Mouse (Mus musculus): ENCODE data around the gene Pcdh15. TPM values are rescaled to one million over a fixed set of nuclear protein-coding genes. Genes with fewer than 3 reads are reported as not detected.

The Pcdh15 gene
- polyA plus RNA-seq, 1 experiment from 2014 or later: 0.66 TPM

DNA sequence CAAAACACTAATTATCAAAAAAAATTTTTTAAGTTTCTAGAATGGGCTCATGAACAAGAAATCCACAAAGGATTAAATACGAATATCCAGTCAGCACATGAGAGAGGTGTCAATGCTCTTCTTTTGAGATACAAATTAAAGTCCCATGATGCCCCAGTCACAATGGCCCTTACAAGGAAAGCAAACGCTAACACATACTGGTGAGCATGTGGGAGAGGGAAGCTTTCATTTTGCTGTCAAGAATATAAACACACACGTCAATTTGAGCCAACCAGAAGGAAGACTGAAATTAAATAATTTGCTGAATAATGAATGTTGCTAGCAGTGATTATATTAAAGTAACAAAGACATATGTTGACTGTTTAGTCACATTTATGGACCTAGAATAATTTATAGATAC lies 1470.5 kb downstream of the Pcdh15 start:
- no peaks in the 10 kb centered on the region for H3K36me3 ChIP-seq
- no peaks in the 10 kb centered on the region for H3K27me3 ChIP-seq (replicated peaks)
- H3K27ac ChIP-seq: no peak overlapping the region
- ATAC-seq: no peak
- H3K9me3 ChIP-seq (replicated peaks): no peaks in the 10 kb centered on the region
- H3K4me2 ChIP-seq: no peak overlapping the region
- no peaks in the 10 kb centered on the region for H3K4me1 ChIP-seq
- no peak overlapping the region for H3K9ac ChIP-seq
- 49% methylated on average over 3 of the region's 3 CpGs for WGBS (ENCODE audit: insufficient replicate concordance)
- no peak overlapping the region for H3K4me3 ChIP-seq

GRCm38 (mm10) chr10:74579924-74580323 lies 1480.8 kb downstream of the Pcdh15 start:
- H3K4me1 ChIP-seq: no peaks in the 10 kb centered on the region

GRCm38 (mm10) chr10:74591799-74592198 lies 1492.7 kb downstream of the Pcdh15 start:
- Histone ChIP-seq H3K27me3 (replicated peaks) (no peaks in the 10 kb centered on the region), H3K36me3 (no peaks in the 10 kb centered on the region), H3K27ac (no peak overlapping the region), H3K9me3 (replicated peaks) (no peaks in the 10 kb centered on the region), H3K4me1 (no peaks in the 10 kb centered on the region), H3K4me2 (no peak overlapping the region), H3K9ac (no peak overlapping the region), H3K4me3 (no peak overlapping the region)
- no peak for ATAC-seq
- WGBS (ENCODE audit: insufficient replicate concordance): 66% methylated on average over 3 of the region's 3 CpGs

More at GRCm38 (mm10) chr10:74579924-74580323, 1480.8 kb downstream of the Pcdh15 start:
- H3K36me3 ChIP-seq: no peaks in the 10 kb centered on the region
- ATAC-seq: no peak
- 67% methylated on average over 2 of the region's 2 CpGs for WGBS (ENCODE audit: insufficient replicate concordance)
- H3K9me3 ChIP-seq (replicated peaks): no peaks in the 10 kb centered on the region; the same call in 1 of the 2 replicates
- H3K4me2 ChIP-seq: no peak overlapping the region
- H3K9ac ChIP-seq: no peak overlapping the region
- H3K27ac ChIP-seq: no peak overlapping the region
- H3K27me3 ChIP-seq (replicated peaks): no peaks in the 10 kb centered on the region
- no peak overlapping the region for H3K4me3 ChIP-seq

DNA sequence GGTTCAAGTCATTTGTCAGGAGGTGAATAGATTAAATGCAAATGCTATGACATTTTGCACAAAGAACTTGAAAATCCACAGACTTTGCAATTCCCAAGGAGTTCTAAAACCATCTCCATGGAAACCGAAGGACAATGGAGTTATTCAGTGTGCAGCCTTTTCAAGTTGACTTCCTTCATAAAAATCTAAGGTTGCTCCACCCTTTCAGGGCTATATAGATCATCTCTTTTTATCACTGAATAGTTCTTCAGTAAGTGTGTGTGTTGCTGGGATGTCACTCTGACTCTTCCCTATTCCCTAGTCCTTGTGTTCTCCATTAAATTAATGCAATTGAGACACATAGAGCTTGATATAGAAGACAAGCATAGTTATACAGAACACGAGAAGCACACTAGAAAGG lies 1508.5 kb downstream of the Pcdh15 start:
- Histone ChIP-seq H3K4me3 (no peak overlapping the region), H3K4me2 (no peak overlapping the region), H3K4me1 (no peaks in the 10 kb centered on the region), H3K9ac (no peak overlapping the region), H3K27me3 (replicated peaks) (no peaks in the 10 kb centered on the region), H3K9me3 (replicated peaks) (no peaks in the 10 kb centered on the region), H3K36me3 (no peaks in the 10 kb centered on the region), H3K27ac (no peak overlapping the region)
- no peak for ATAC-seq
- WGBS (ENCODE audit: insufficient replicate concordance): 57% methylated on average over 2 of the region's 2 CpGs

DNA sequence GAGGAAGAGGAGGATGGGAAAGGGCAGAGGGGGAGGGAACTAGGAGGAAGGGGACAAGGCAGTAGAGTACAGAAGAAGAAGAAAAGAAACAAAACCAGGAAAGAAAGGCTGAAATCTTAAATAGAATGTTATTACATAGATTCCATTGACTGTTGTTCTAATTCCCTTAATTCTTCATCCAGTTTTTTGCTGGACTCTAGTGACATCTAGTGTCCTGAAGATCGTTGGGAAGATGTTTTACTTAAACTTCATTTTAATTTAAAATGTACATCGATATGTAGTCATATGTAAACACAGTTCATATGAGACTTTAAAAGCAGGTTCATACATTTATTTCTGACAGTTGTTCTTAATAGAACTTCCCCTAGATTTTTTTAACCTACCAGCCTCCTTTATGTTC lies 1522.7 kb downstream of the Pcdh15 start:
- 54% methylated on average over 2 of the region's 2 CpGs for WGBS (ENCODE audit: insufficient replicate concordance)
- no peaks in the 10 kb centered on the region for H3K27me3 ChIP-seq (replicated peaks)
- no peaks in the 10 kb centered on the region for H3K9me3 ChIP-seq (replicated peaks)

GRCm38 (mm10) chr10:74625715-74626114 lies 1526.6 kb downstream of the Pcdh15 start:
- ATAC-seq: no peak
- no peaks in the 10 kb centered on the region for H3K9me3 ChIP-seq (replicated peaks)
- H3K27ac ChIP-seq: no peak overlapping the region
- no peak overlapping the region for H3K9ac ChIP-seq
- no peak overlapping the region for H3K4me2 ChIP-seq
- WGBS (ENCODE audit: insufficient replicate concordance): 66% methylated on average over 4 of the region's 4 CpGs
- H3K36me3 ChIP-seq: no peaks in the 10 kb centered on the region
- H3K4me3 ChIP-seq: no peak overlapping the region
- no peaks in the 10 kb centered on the region for H3K27me3 ChIP-seq (replicated peaks)
- H3K4me1 ChIP-seq: no peaks in the 10 kb centered on the region

More for the DNA sequence above, 1522.7 kb downstream of the Pcdh15 start:
- no peak for ATAC-seq
- Histone ChIP-seq H3K4me3 (no peak overlapping the region), H3K9ac (no peak overlapping the region), H3K27ac (no peak overlapping the region), H3K4me1 (no peaks in the 10 kb centered on the region), H3K36me3 (no peaks in the 10 kb centered on the region), H3K4me2 (no peak overlapping the region)

DNA sequence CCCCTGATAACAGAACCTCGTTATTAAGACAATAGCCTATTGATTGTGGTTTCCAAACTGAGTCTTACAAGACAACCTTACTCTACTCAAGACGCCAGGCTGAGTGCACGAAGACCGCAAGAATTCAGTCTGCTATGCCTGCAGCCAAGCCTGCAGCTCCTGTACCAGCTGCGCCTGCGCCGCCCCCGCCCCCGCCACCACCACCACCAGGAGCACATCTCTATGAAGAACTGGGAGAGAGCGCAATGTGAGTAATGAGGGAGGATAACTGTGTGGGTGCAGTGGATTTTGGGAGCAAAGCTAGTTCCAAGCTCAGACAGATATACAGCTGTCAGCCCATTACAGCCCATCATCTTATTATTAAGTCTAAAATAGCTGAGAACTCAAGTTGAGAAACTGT lies 1527.5 kb downstream of the Pcdh15 start:
- H3K4me3 ChIP-seq: no peak overlapping the region
- WGBS (ENCODE audit: insufficient replicate concordance): 49% methylated on average over 10 of the region's 10 CpGs

DNA sequence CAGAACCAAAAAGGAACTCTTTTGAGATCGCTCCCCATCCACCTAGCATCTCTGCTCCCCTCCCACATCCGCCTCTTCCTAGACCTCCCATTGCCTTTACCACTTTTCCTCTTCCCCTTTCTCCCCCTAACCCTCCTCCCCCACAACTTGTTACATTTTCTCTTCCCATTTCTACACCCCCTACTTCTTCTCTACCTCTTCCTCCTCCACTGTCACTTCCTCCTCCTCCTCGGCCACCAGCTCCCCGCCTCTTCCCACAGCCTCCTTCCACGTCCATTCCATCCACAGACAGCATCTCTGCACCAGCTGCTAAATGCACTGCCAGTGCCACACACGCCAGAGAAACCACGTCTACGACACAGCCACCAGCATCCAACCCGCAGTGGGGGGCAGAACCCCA lies 1532.2 kb downstream of the Pcdh15 start:
- H3K4me1 ChIP-seq: no peaks in the 10 kb centered on the region

More for the DNA sequence above, 1527.5 kb downstream of the Pcdh15 start:
- H3K4me2 ChIP-seq: no peak overlapping the region
- H3K9ac ChIP-seq: no peak overlapping the region
- no peak overlapping the region for H3K27ac ChIP-seq
- no peaks in the 10 kb centered on the region for H3K9me3 ChIP-seq (replicated peaks)
- no peak for ATAC-seq
- H3K36me3 ChIP-seq: no peaks in the 10 kb centered on the region
- H3K27me3 ChIP-seq (replicated peaks): no peaks in the 10 kb centered on the region
- no peaks in the 10 kb centered on the region for H3K4me1 ChIP-seq

DNA sequence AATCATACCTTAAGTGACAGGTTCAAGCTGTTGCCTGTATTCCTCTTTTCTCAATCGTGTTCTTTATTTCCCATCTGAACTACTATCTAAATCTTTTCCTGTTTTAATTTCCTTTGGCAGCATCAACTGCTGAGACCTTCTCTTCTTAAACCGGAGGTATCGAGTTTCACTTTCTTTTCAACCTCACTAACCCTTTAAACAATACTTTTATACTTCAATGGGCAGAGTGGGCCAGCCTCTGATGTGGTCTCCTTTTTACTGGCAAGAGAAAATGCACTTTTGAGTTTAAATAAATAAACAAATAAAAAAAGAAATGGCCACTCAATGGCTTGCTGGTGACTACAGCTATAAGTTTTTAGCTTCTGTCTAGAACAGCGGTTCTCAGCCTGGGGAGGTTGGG lies 1537.9 kb downstream of the Pcdh15 start:
- Histone ChIP-seq H3K4me3 (no peak overlapping the region), H3K36me3 (no peaks in the 10 kb centered on the region), H3K4me1 (no peaks in the 10 kb centered on the region), H3K9ac (no peak overlapping the region), H3K9me3 (replicated peaks) (no peaks in the 10 kb centered on the region), H3K4me2 (no peak overlapping the region), H3K27ac (no peak overlapping the region), H3K27me3 (replicated peaks) (no peaks in the 10 kb centered on the region)
- WGBS (ENCODE audit: insufficient replicate concordance): 55% methylated on average over 4 of the region's 4 CpGs
- ATAC-seq: no peak

More for the DNA sequence above, 1532.2 kb downstream of the Pcdh15 start:
- no peak overlapping the region for H3K27ac ChIP-seq
- H3K4me2 ChIP-seq: no peak overlapping the region
- H3K9me3 ChIP-seq (replicated peaks): no peaks in the 10 kb centered on the region
- H3K27me3 ChIP-seq (replicated peaks): no peaks in the 10 kb centered on the region
- no peak overlapping the region for H3K9ac ChIP-seq
- H3K36me3 ChIP-seq: no peaks in the 10 kb centered on the region
- no peak for ATAC-seq
- H3K4me3 ChIP-seq: no peak overlapping the region
- WGBS (ENCODE audit: insufficient replicate concordance): 46% methylated on average over 9 of the region's 9 CpGs

DNA sequence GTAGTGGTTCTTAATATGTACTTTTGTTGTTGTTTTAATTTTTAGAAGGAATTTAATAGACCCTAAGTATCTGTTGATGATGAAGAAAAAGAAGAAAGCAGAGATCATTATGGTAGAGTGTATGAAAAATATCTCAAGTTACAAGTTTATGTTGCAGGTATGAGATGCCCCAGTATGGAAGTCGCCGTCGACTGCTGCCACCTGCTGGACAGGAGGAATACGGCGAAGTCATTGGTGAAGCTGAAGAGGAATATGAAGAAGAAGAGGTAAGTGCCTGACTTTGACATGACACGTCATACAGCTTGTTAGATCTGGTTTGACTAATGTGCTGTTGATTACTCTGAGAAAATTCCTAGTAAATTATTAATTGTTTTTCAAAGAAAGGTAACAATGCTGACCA lies 1543.0 kb downstream of the Pcdh15 start:
- no peak overlapping the region for H3K4me3 ChIP-seq
- no peak overlapping the region for H3K4me2 ChIP-seq
- no peak overlapping the region for H3K9ac ChIP-seq
- H3K36me3 ChIP-seq: no peaks in the 10 kb centered on the region
- H3K27me3 ChIP-seq (replicated peaks): no peaks in the 10 kb centered on the region
- 45% methylated on average over 6 of the region's 6 CpGs for WGBS (ENCODE audit: insufficient replicate concordance)
- H3K4me1 ChIP-seq: no peaks in the 10 kb centered on the region
- H3K9me3 ChIP-seq (replicated peaks): 0 out of 2 replicates have a peak, but pooled peaks cover 4% of the 10 kb centered on the region
- ATAC-seq: no peak
- H3K27ac ChIP-seq: no peak overlapping the region

- ATAC-seq: no peak
- H3K4me1 ChIP-seq: no peaks in the 10 kb centered on the region
- no peak overlapping the region for H3K4me3 ChIP-seq
- 65% methylated on average over 1 of the region's 1 CpGs for WGBS (ENCODE audit: insufficient replicate concordance)
- H3K36me3 ChIP-seq: no peaks in the 10 kb centered on the region
- H3K4me2 ChIP-seq: no peak overlapping the region
- H3K9ac ChIP-seq: no peak overlapping the region
- no peaks in the 10 kb centered on the region for H3K9me3 ChIP-seq (replicated peaks)
- no peak overlapping the region for H3K27ac ChIP-seq
- H3K27me3 ChIP-seq (replicated peaks): no peaks in the 10 kb centered on the region
Observed at GRCm38 (mm10) chr10:74663171-74663570, 1564.0 kb downstream of the Pcdh15 start.

- 55% methylated on average over 4 of the region's 4 CpGs for WGBS (ENCODE audit: insufficient replicate concordance)
- no peak for ATAC-seq
Observed at GRCm38 (mm10) chr10:74680016-74680491, 1580.9 kb downstream of the Pcdh15 start.

GRCm38 (mm10) chr10:74680559-74680958 lies 1581.4 kb downstream of the Pcdh15 start:
- Histone ChIP-seq H3K9ac (no peak overlapping the region), H3K27ac (no peak overlapping the region), H3K4me2 (no peak overlapping the region), H3K9me3 (replicated peaks) (peaks cover 3% of the 10 kb centered on the region; the same call in 1 of the 2 replicates), H3K4me1 (no peaks in the 10 kb centered on the region), H3K36me3 (no peaks in the 10 kb centered on the region), H3K4me3 (no peak overlapping the region), H3K27me3 (replicated peaks) (no peaks in the 10 kb centered on the region)
- 40% methylated on average over 1 of the region's 1 CpGs for WGBS (ENCODE audit: insufficient replicate concordance)
- ATAC-seq: no peak

More at GRCm38 (mm10) chr10:74680016-74680491, 1580.9 kb downstream of the Pcdh15 start:
- Histone ChIP-seq H3K4me1 (no peaks in the 10 kb centered on the region), H3K27me3 (replicated peaks) (no peaks in the 10 kb centered on the region), H3K9ac (no peak overlapping the region), H3K4me2 (no peak overlapping the region), H3K36me3 (no peaks in the 10 kb centered on the region), H3K9me3 (replicated peaks) (peaks cover 3% of the 10 kb centered on the region; the same call in 1 of the 2 replicates), H3K27ac (no peak overlapping the region), H3K4me3 (no peak overlapping the region)
